Mouse (Mus musculus): Measurements from ENCODE around the gene Tnfaip2.

- TF ChIP-seq GATA1 (IDR thresholded peaks at IDR 0.05; ENCODE audit: borderline replicate concordance, low read length) (no peak), FLI1 (IDR thresholded peaks at IDR 0.05; ENCODE audit: low read length) (no peak)
Measured at GRCm38 (mm10) chr12:111445161-111445889, 3.1 kb downstream of the Tnfaip2 start.
